Mouse (Mus musculus) C2C12 (cell line): ENCODE measurements at regions not wholly inside any gene's neighbourhood (a gene's known extent, or its start where the extent isn't known, plus 50 kb on each side); places are given as distances from the start of the nearest gene placed in this dataset.

ENCODE experiments used
- CEBPB ChIP-seq: IDR thresholded peaks from one replicate; pipeline ENCODE4 v1.6.1; 2011; ENCODE audit warnings: low read depth, mild to moderate bottlenecking, control low read depth, moderate library complexity
- CTCF ChIP-seq: IDR thresholded peaks from one replicate; pipeline ENCODE4 v1.5.1; 2011; ENCODE audit not compliant: control insufficient read depth, insufficient read depth, insufficient read length
- MYOD1 ChIP-seq: IDR thresholded peaks from one replicate; pipeline ENCODE4 v1.6.1; 2011; ENCODE audit warnings: low read depth; ENCODE audit not compliant: control insufficient read depth, insufficient read length
- MYOG ChIP-seq: IDR thresholded peaks from one replicate; pipeline ENCODE4 v1.6.1; 2011; ENCODE audit not compliant: control insufficient read depth, insufficient read length; ENCODE audit errors: extremely low read depth

- TF ChIP-seq MYOD1 (no peak), CTCF (no peak), MYOG (no peak), CEBPB (no peak)
Measured at GRCm38 (mm10) chr10:37887961-37888360, 749.2 kb upstream of the Marcks start.
